Mouse (Mus musculus) right cerebral cortex, adult 18-20 months (tissue): Measurements from ENCODE around the gene Caskin2.
A peak's percentile ranks its signal among the peaks of the same experiment; 100 is the strongest.

Experiments used
- DNase-seq: peaks from one replicate; pipeline ENCODE4 v3.0.0; 2022; ENCODE audit warnings: mixed read lengths

The Caskin2 gene

GRCm38 (mm10) chr11:115830550-115831325, 17.3 kb upstream of the Caskin2 start:
- DNase-seq = no peak

GRCm38 (mm10) chr11:115829036-115829435, 15.6 kb upstream of the Caskin2 start:
- DNase-seq = no peak

GRCm38 (mm10) chr11:115827624-115828023, 14.2 kb upstream of the Caskin2 start:
- no peak for DNase-seq

- DNase-seq = no peak
These were observed 13.0 kb upstream of the Caskin2 start for GRCm38 (mm10) chr11:115826487-115826886.

- DNase-seq = no peak
These were observed 11.4 kb upstream of the Caskin2 start for GRCm38 (mm10) chr11:115824813-115825212.

GRCm38 (mm10) chr11:115823774-115824740, 10.6 kb upstream of the Caskin2 start, which contains the start of gene Llgl2:
Gene Llgl2, plus strand, starts transcription at chr11:115824049.
- DNase-seq = peak; percentile 68

GRCm38 (mm10) chr11:115821001-115821400, 7.6 kb upstream of the Caskin2 start:
- DNase-seq = no peak

GRCm38 (mm10) chr11:115819915-115820623, 6.6 kb upstream of the Caskin2 start:
- no peak for DNase-seq

GRCm38 (mm10) chr11:115817331-115817730, 3.9 kb upstream of the Caskin2 start:
- DNase-seq = no peak

- peak; percentile 89 for DNase-seq
These were observed 1.4 kb upstream of the Caskin2 start, which contains the start of gene Tsen54 for GRCm38 (mm10) chr11:115814605-115815450. Gene Tsen54, plus strand, starts transcription at chr11:115814724.

GRCm38 (mm10) chr11:115812533-115813420, 662 bp downstream of the Caskin2 start:
- DNase-seq = no peak

GRCm38 (mm10) chr11:115812095-115812494, 1.3 kb downstream of the Caskin2 start:
- DNase-seq = no peak

GRCm38 (mm10) chr11:115811381-115812093, 1.9 kb downstream of the Caskin2 start:
- no peak for DNase-seq

GRCm38 (mm10) chr11:115810377-115810776, 3.1 kb downstream of the Caskin2 start:
- no peak for DNase-seq

- no peak for DNase-seq
These were observed 4.1 kb downstream of the Caskin2 start for GRCm38 (mm10) chr11:115809311-115809781.

- DNase-seq = no peak
These were observed 4.6 kb downstream of the Caskin2 start for GRCm38 (mm10) chr11:115808696-115809310.

GRCm38 (mm10) chr11:115807971-115808370, 5.5 kb downstream of the Caskin2 start:
- no peak for DNase-seq

GRCm38 (mm10) chr11:115807306-115807705, 6.1 kb downstream of the Caskin2 start:
- DNase-seq = no peak

- DNase-seq = no peak
These were observed 7.3 kb downstream of the Caskin2 start for GRCm38 (mm10) chr11:115806154-115806553.
